In the genomic region with DNA sequence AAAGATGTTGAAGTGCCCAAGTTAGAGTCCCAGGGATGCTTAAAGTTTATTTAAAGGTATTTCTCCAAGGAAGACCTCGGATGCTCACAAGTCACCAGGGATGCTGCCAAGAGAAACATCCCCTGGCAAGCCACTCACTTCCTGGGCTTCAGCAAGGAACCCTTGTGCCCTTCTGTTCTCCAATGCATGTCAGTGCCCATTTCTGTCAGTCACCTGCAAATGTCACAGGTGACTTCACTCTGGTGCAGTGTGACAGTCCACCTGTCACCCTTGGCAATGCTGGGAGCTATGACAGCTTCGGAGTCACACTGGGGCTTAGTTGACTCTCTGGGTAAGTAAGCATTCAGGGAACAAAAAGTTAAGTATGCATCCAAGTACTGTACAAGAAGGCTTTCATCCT, we compare ENCODE assay signal across 9 mouse cellular contexts. TPM values are rescaled to one million over a fixed set of nuclear protein-coding genes. Genes with fewer than 3 reads are reported as not detected.
"Had no signal": no experiment of that assay in that cellular context is flagged by ENCODE, and none has a peak within 500 bp of the region (broad histone marks: within the 10 kb centered on the region; RNA-seq: fewer than 3 reads in every experiment).

No protein-coding gene starts in this region.

- H3K9ac ChIP-seq: limb, embryonic 12.5 days; liver, embryonic 13.5 days; liver, postnatal 0 days; lung, embryonic 15.5 days; midbrain, embryonic 13.5 days; neural tube, embryonic 12.5 days had no signal

- H3K4me2 ChIP-seq: limb, embryonic 12.5 days; liver, embryonic 13.5 days; lung, embryonic 15.5 days; midbrain, embryonic 13.5 days; neural tube, embryonic 12.5 days had no signal

- ATAC-seq: liver, postnatal 0 days had no signal

- H3K27me3 ChIP-seq: liver, embryonic 13.5 days; neural tube, embryonic 12.5 days had no signal

- H3K36me3 ChIP-seq: limb, embryonic 12.5 days; liver, embryonic 13.5 days; lung, embryonic 15.5 days; midbrain, embryonic 13.5 days; neural tube, embryonic 12.5 days had no signal

- H3K4me3 ChIP-seq: layer of hippocampus, adult 2 months; limb, embryonic 12.5 days; liver, embryonic 13.5 days; lung, embryonic 15.5 days; megakaryocyte, embryonic 14.5 days; midbrain, embryonic 13.5 days; neural tube, embryonic 12.5 days had no signal

- H3K27ac ChIP-seq: limb, embryonic 12.5 days; liver, embryonic 13.5 days; lung, embryonic 15.5 days; macrophage; midbrain, embryonic 13.5 days; neural tube, embryonic 12.5 days had no signal

- H3K9me3 ChIP-seq: limb, embryonic 12.5 days; liver, embryonic 13.5 days; lung, embryonic 15.5 days; megakaryocyte, embryonic 14.5 days; midbrain, embryonic 13.5 days; neural tube, embryonic 12.5 days had no signal

- H3K4me1 ChIP-seq: limb, embryonic 12.5 days; liver, embryonic 13.5 days; lung, embryonic 15.5 days; megakaryocyte, embryonic 14.5 days; neural tube, embryonic 12.5 days had no signal

RNA-seq across cellular contexts. Expression of gene Kirrel3, which starts 12.4 kb away (rescaled TPM):
- polyA plus RNA-seq: macrophage had no signal
